Mouse (Mus musculus) ovary, postnatal 36 days (tissue): ENCODE measurements around the gene Fbxo2.
"Not testable (repeated sequence)": the region's sequence is repeated elsewhere in the genome, so short reads cannot be mapped to it uniquely, and the experiment has no call there.

Source experiments
- DNase-seq: peaks from one replicate; pipeline ENCODE4 v3.0.0; 2022; ENCODE audit warnings: low spot score, mixed read lengths

Gene Fbxo2

DNA sequence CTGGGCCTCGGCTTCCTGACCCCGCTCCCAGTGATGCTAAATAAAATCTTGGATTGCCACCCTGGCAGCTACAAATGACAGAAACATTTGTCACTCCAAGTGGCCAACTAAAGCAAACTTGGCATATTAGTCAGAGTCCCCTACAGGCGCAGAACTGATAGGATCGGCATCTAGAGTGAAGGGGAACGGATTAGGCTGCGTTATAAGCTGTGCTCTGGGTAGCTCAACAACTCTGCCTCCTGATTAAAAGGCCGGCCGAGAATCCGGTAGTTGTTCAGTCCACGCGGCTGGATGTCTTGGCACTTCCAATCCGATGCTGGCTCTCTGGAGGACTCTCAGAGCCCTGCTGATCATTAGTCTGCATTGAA is 14.1 kb downstream of the Fbxo2 start:
- DNase-seq, result no peak

DNA sequence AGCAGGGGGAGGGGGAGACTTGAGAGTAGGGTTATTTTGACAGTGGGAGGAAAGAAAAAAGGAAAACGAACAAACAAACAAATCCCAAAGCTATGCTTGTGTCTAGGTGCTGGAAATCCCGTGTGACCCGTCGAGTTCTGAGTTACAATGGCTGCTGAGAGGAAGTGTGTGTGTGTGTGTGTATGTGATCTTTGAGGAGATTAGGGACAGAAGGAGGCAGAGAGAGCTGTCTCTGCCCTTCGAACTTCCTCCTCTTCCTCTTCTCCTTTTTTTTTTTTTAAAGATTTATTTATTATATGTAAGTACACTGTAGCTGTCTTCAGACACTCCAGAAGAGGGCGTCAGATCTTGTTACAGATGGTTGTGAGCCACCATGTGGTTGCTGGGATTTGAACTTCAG is 16.2 kb downstream of the Fbxo2 start:
- DNase-seq, result not testable (repeated sequence)

DNA sequence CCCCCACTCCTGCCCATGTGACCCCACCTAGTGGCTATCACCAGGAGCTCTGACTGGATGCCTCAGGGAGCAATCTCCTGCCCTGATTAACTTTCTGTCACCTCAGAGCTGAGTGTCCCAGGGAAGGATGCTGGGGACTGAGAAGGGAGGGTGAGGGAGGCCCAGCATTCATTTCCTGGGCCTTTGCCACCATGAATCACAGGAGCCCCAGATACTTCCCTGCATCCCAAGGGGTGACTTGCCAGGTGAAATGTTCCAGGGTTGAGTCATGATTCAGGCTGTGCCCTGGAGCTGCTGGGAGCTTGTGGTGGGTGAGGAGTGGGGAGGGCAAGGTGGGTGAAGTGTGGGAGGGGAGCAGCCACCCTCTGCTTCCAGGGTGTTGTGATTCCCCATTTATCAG is 17.3 kb downstream of the Fbxo2 start:
- DNase-seq, result no peak

DNA sequence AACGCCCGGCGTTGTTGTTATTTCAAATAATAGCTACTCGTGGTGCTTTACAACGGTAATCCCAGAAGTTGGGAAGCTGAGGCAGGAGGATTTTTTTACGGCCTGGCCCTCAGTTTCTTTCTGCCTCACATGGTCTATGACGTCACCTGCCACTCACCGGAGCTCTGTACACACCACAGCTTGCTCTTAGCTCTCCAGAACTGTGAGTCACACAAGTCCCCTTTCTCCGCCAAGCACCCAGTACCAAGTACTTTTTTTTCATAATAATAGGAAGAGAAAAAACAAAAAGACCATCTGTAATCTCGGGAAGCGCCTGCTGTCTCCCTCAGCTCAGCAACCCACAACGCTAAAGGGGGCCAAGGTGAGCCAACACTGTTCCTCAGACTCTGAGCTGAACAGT is 21.1 kb downstream of the Fbxo2 start:
- DNase-seq, result no peak

DNA sequence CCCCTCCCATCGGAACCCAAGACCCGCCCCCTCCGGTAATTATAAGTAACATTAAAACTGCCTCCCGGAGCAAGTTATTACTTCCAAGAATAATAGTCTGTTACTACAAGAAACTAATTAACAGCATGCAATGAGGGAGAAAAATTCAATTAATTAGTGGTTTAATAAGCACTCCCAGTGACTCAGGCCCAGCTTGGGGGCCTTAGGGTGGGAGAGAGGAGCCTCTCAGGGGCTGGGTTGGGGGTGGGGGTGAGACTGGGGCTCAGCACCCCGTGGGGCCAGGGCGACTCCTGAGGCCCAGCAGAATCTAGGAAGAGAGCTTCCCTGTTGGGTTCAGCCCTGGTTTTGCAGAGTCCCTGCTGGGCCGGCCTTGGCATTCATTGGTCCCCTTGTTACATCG is 21.9 kb downstream of the Fbxo2 start:
- DNase-seq, result no peak

DNA sequence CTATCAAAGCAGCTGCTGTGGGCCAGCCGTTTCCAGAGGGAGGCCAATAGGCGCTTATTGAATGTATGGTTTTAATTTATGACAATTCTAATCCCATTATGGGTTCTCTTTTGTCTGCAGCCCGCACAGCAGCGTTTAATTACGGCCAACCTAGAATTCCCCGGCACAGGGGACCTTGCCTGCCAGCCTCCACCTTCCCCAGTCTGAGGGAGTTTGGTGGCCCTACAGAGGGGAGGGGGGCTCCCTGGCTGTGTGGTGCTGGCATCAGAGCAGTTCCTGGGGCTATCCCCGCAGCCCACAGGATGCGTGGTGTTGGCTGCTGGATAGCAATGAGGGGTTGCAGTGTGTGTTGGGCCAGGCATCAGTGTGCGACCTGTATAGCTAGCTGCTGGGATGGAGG is 24.1 kb downstream of the Fbxo2 start:
- DNase-seq, result no peak

DNA sequence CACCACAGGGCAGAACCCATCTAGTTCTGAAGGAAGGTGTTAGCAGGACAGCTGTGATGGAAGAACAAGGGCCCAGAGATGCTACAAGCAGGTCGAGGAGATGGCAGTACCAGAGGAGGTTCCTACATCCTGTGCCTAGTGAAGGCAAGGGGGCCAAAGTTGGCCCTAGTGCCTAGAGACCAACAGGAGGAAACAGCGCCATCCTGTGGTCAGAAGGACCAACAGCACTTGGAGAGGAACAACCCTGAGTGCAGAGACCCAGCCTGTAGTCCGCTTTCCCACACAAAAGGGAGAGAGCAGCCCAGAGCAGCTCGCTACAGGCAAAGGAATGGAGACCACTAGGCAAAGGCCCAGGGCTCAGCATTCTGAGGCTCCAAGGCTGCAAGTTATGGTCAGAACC is 25.4 kb downstream of the Fbxo2 start:
- DNase-seq, result no peak

DNA sequence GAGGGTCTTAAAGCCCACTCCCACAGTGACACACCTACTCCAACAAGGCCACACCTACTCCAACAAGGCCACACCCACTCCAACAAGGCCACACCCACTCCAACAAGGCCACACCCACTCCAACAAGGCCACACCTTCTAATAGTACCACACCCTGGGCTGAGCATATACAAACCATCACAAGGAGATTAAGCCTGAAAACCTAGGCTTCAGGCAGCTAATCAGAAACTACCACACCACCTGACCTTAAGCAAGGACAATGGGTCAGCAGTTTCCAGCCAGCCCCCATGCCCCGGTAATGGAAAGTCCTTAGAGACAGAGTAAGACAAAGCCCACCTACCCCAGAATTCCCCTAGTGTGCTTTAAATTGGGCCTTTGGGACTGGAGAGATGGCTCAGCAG is 28.3 kb downstream of the Fbxo2 start:
- not testable (repeated sequence) for DNase-seq

DNA sequence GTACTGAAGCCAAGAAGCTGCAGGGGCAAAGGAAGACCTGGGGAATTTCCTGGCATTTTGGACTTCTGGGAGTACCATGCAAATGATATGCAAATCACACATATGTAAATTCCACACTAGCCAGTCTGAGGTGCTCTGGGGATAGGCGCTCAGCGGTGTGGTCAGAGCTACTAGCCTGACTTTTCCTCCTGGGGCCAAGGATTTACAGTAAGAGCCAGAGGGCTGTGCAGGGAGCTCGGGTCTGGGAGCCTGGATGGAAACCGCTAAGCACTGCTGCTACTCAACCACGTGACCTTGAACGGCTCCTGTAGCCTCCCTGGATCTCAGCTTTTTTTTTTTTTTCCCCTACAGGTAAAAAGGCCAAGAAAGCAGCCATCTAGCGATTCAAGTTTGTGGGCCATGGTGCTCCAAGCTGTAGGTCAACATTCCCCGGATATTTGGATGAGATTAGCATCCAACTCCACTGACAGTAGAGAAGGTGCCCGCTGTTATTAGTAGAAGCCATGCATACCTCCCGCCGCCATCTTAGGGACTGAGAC is 32.4 kb downstream of the Fbxo2 start:
- DNase-seq, result no peak

DNA sequence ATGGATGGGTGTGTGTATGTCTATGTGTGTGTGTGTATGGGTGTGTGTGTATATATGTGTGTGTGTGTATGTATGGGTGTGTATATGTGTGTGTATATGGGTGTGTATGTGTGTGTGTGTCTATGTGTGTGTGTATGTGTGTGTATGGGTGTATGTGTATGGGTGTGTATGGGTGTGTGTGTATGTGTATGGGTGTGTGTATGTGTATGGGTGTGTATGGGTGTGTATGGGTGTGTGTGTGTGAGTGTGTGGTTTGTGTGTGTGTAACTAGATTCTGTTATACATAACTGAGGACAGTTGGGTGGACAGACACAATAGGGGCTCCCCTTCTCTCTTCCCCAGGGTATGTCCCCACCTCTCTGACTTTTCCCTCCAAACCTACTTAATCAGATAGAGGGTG is 34.0 kb downstream of the Fbxo2 start:
- DNase-seq, result no peak

DNA sequence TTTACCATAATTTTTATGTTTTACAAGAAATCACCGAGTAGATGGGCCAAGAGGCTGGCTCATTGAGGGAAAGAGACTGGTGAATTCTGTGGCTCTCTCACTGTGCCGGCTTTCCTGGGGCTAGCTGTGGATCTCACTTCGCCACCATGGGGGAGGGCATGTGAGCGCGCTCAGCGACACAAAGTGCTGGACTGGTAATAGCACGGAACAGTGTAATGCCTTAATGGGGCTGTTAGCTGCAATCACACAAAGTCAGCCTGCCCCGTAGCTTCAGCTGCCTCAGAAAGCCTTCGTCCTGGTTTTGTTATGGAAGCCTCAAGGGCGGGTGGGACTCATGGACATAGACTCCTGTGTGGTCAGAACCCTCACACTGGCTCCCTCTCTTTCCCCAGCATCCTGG is 38.3 kb downstream of the Fbxo2 start:
- DNase-seq, result no peak

DNA sequence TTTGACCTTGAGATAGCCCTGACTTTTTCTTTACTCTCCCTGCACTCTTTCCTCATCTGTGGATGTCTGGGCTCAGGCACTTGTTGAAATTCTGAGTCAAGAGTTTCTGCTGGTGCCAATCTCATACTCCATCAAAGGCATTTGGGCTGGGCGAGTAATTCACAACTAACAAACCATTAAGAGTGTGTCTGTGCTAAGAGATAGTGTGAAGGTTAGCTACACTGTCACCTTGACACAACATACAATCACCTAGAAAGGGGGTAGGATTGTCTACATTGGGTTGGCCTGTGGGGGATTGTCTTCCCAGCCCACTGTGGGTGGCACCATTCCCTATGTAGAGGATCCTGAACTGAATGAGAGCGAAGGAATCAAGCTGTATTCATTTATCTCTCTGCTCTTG is 43.1 kb downstream of the Fbxo2 start:
- DNase-seq, result no peak

DNA sequence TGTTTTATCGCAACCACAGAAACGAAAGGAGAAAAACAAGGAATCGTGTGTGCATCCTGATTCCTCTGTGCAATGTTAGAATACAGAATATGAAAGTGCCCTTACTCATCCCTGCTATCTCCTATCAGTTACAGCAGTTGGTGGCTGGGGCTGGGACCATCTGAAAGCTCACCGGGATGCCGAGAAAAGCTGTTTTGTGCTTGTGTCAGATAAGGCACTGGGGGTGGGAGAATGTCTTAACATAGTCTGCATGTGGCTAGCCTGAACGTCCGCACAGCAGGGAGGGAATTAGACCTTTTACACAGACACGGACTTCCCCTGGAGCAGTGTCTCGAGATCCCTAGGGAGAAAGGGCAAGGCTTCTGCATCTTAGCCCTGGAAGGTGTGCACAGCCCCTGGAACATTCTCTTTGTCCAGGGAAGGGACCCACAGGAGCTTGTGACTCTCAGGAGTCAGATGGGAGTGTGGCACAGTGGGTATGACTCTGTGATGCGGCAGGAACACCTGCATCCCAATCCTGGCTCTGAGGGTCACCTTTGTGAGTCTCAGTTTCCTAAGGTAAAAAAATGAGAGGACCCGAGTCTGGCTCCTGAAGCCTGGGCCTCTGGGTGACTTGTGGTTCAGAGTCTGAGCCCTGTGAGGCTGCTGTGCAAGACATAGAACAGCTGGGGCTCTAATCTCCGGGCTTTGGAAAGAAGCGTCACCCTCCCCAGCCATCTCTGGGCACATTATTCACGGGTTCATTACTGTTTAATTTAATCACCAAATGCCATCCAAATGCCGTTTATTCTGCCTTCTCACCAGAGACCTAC is 43.8 kb downstream of the Fbxo2 start:
- no peak for DNase-seq

DNA sequence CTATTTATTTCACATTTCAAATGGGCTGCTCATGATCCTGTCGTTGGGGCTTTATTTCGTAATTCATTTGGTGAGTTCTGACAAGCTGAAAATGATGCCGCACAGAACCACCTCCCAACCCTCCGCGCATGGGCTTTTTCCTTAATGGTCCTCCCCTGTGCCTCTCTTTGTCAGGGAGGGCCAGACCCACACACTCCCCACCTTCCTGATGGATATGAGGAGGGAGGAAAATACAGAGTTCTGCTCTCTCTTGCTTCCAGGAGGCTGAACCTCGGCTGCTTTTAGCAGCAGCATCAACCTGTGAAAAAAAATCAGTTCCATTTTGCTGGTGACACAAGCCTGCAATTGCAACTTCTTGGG is 44.4 kb downstream of the Fbxo2 start:
- DNase-seq, result no peak

DNA sequence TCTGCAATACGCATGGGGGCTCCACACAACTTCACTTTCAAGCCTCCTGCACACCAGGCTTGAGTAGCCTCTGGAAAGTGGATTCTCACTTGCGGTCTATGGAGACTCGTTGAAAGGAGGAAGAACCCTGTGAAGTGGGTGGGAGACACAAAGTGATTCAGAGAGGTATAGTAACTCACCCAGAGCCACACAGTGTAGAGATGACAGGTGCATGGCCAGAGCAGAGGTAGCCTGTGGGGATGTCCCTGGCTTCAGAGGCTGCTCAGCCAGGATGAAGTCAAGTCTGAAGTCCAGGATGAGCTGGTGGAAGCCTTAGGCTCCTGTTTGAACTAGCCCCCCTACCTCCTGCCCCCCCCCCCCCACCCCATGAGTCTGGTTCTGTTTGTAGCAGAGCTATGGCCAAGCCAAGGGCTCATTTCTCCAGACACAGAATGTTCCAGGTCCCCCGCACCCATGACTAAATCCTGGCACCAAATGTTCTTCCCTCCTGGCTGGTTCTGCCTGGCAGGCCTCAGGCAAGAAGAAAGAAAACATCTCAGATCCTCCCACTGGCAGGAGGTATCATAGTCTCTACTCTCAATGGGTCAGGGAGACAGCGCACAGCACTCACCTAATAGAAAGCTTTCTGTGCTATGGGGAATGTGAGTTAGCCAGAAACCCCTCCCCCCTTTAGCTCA is 54.2 kb downstream of the Fbxo2 start:
- DNase-seq, result no peak

DNA sequence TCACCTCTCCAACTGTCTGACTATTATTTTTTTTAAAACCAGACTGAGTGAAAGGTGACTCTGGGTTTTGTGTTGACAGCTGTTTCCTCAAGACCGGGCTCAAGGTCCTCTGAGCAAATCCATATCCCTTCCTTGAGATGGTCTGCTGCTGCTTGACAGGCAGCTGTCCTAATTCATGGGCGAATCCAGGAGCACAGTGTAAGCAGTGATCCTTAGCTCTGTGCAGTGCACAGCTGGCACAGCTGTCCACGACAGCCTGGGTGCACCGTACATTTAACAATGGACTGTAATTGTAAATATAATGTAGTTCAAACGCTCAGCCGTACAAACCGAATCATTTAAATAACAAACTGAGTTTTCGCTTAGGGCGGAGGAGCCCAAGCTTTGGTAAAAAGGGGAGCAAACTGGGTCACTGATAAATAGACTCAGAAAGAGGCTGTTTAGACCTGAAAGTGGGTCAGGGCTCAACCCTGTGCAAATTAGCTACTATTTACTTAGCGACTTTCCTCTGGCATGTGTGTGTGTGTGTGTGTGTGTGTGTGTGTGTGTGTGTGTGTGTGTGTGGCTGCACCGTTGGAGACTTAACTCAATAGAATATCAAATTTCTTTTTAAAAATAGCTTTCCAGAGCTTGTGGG is 55.0 kb downstream of the Fbxo2 start:
- DNase-seq, result no peak
